Mouse (Mus musculus) midbrain, embryonic 16.5 days (tissue): ENCODE data around the gene Tob1. TPM values are rescaled to one million over a fixed set of nuclear protein-coding genes. Genes with fewer than 3 reads are reported as not detected.

Experiments used
- ATAC-seq: fragments of 200-750 bp; cut with Nextera tagmentation; 2 replicates; pipeline ENCODE4 v1.8.0; 2017; ENCODE audit warnings: moderate TSS enrichment
- H3K27ac ChIP-seq: fragments of 300-500 bp; sonication (generic); 2 replicates; pipeline ENCODE4 v1.5.1; 2014; ENCODE audit warnings: mild to moderate bottlenecking, low read length, mixed read lengths
- H3K27me3 ChIP-seq: fragments of 300-500 bp; sonication (generic); 2 replicates; pipeline ENCODE4 v1.6.1; 2014; ENCODE audit warnings: low read depth, low read length, mixed read lengths; ENCODE audit not compliant: control insufficient read depth, insufficient read depth
- H3K36me3 ChIP-seq: fragments of 300-500 bp; sonication (generic); 2 replicates; pipeline ENCODE4 v1.6.1; 2014; ENCODE audit warnings: mild to moderate bottlenecking, low read length, moderate library complexity, mixed read lengths; ENCODE audit not compliant: control insufficient read depth, insufficient read depth
- H3K4me1 ChIP-seq: fragments of 300-500 bp; sonication (generic); 2 replicates; pipeline ENCODE4 v1.6.1; 2014; ENCODE audit warnings: mild to moderate bottlenecking, low read length, mixed read lengths; ENCODE audit not compliant: control insufficient read depth, insufficient read depth
- H3K4me2 ChIP-seq: fragments of 300-500 bp; sonication (generic); 2 replicates; pipeline ENCODE4 v1.6.1; 2014; ENCODE audit warnings: mild to moderate bottlenecking, low read length, mixed read lengths
- H3K4me3 ChIP-seq: fragments of 300-500 bp; sonication (generic); 2 replicates; pipeline ENCODE4 v1.5.1; 2014; ENCODE audit warnings: low read depth, mild to moderate bottlenecking, low read length, moderate library complexity, mixed read lengths
- H3K9ac ChIP-seq: fragments of 300-500 bp; sonication (generic); 2 replicates; pipeline ENCODE4 v1.6.1; 2014; ENCODE audit warnings: low read depth, low read length, mixed read lengths
- H3K9me3 ChIP-seq: fragments of 300-500 bp; sonication (generic); replicated peaks from 2 replicates; pipeline ENCODE4 v1.6.1; 2014; ENCODE audit warnings: mild to moderate bottlenecking, low read length, mixed read lengths; ENCODE audit not compliant: control insufficient read depth, poor library complexity, severe bottlenecking
- WGBS: fragments of 180-500 bp; shearing (Covaris S2); extraction: QIAGEN DNeasy Blood & Tissue Kit; methylation state at CpG from one replicate; pipeline ENCODE4 v1.1.7; 2014; 5-methylcytosine and 5-hydroxymethylcytosine counted together
- polyA plus RNA-seq: library from polyadenylated mRNA; unstranded; fragments of >200 nt; fragmentation: Nextera tagmentation; extraction: Ambion mirVana; gene quantifications from 2 replicates; pipeline ENCODE4 v1.2.1, GENCODE M21; 2015

The Tob1 gene
- polyA plus RNA-seq, 1 experiment from 2014 or later, result 28.1 TPM

DNA sequence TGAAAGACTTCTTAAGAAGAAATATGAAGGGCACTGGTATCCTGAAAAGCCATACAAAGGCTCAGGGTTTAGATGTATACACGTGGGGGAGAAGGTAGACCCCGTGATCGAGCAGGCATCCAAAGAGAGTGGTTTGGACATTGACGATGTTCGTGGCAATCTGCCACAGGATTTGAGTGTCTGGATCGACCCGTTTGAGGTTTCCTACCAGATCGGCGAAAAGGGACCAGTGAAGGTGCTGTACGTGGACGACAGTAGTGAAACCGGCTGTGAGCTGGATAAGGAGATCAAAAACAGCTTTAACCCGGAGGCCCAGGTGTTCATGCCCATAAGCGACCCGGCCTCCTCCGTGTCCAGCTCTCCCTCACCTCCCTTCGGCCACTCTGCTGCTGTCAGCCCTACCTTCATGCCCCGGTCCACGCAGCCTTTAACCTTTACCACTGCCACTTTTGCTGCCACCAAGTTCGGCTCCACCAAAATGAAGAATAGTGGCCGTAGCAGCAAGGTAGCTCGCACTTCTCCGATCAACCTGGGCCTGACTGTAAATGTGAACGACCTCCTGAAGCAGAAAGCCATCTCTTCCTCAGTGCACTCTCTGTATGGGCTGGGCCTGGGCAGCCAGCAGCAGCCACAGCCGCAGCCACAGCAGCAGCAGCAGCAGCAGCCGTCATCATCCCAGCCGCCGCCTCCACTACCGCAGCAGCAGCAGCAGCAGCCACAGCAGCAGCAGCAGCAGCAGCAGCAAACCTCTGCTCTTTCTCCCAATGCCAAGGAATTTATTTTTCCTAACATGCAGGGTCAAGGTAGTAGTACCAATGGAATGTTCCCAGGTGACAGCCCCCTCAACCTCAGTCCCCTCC is 2.7 kb downstream of the Tob1 start:
- Histone ChIP-seq H3K4me3 (peak overlapping the region; percentile 99), H3K4me2 (peak overlapping the region; percentile 72), H3K27ac (0 out of 2 replicates have a peak overlapping the region, but pooled peaks have one; percentile 11), H3K9ac (peak overlapping the region; percentile 46), H3K4me1 (peaks cover 28% of the 10 kb centered on the region), H3K27me3 (no peaks in the 10 kb centered on the region), H3K36me3 (peaks cover 10% of the 10 kb centered on the region; the same call in 1 of the 2 replicates), H3K9me3 (no peaks in the 10 kb centered on the region)
- 81% methylated on average over 29 of the region's 29 CpGs for WGBS
- ATAC-seq, result no peak

DNA sequence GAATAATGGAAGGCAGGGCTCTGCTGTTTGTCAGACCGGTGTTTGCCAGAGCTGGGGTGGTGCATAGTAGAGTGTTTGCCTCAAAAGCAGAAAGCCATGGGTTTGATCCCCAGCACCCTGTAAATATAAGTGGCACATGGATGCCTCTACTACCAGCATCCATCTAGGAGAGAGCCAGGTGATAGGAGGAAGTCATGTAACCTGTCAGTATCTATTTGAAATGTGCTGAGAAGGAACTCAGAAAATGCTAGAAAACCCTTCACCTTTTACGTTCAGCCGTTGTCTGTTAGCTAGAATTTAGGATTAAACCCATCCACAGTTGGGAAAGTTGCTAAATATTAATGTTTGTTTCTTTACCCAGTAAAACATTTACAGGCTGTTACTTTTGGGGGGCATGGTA is 4.3 kb downstream of the Tob1 start:
- Histone ChIP-seq H3K9me3 (no peaks in the 10 kb centered on the region), H3K27me3 (no peaks in the 10 kb centered on the region), H3K4me2 (peak overlapping the region; percentile 0; the same call in 1 of the 2 replicates), H3K36me3 (peaks cover 10% of the 10 kb centered on the region; the same call in 1 of the 2 replicates), H3K4me1 (peaks cover 25% of the 10 kb centered on the region), H3K4me3 (no peak overlapping the region), H3K9ac (no peak overlapping the region), H3K27ac (no peak overlapping the region)
- 89% methylated on average over 3 of the region's 3 CpGs for whole genome bisulfite sequencing
- no peak for ATAC-seq

DNA sequence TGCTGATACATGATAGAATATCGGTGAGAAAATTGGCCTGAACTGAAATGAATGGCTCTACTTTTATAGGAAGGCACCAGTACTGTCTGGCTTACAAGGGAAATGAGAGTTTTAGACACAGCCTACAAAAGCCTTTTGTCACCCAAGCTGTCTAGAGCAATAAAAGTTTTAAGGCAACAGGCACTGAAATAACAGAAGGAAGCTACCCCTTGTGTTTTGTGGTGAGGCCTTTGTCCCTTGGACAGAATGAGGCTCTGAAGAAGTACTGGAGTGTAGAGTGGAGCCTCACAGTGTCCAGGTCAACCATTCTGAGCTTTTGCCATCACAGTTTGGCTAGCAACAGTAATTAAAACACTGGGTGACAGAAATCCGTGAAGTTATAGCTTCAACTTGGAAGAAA is 5.0 kb downstream of the Tob1 start:
- H3K27ac ChIP-seq, result peak overlapping the region; percentile 37; the same call in 1 of the 2 replicates
- 24% methylated on average over 2 of the region's 2 CpGs for WGBS

DNA sequence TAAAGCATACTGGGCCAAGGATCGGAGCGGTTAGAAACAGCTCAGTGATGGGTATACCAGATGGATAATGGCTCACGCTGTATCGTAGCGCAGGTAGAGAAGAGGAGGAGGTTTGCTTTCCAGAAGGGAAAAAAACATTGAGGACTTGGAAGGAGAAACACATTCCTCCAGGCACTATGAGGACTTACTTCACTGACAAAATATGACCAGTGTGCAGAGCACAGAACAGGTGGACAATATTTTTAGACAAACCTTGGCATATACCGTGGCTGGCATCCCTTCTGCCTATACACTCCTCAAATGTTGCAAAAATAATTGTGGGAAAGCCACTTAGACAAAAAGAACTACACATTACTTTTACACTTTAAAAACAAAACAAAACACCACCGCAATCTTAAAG is 10.0 kb downstream of the Tob1 start:
- H3K9ac ChIP-seq, result no peak overlapping the region
- ATAC-seq, result no peak
- no peak overlapping the region for H3K27ac ChIP-seq
- no peak overlapping the region for H3K4me2 ChIP-seq
- no peaks in the 10 kb centered on the region for H3K9me3 ChIP-seq
- no peak overlapping the region for H3K4me3 ChIP-seq
- H3K36me3 ChIP-seq, result no peaks in the 10 kb centered on the region
- WGBS, result 95% methylated on average over 7 of the region's 7 CpGs
- no peaks in the 10 kb centered on the region for H3K27me3 ChIP-seq
- H3K4me1 ChIP-seq, result peaks cover 5% of the 10 kb centered on the region; the same call in 1 of the 2 replicates

More for the DNA sequence above, 5.0 kb downstream of the Tob1 start:
- no peak for ATAC-seq
- Histone ChIP-seq H3K4me1 (peaks cover 25% of the 10 kb centered on the region), H3K4me2 (no peak overlapping the region), H3K36me3 (peaks cover 10% of the 10 kb centered on the region; the same call in 1 of the 2 replicates), H3K4me3 (no peak overlapping the region), H3K9me3 (no peaks in the 10 kb centered on the region), H3K9ac (no peak overlapping the region), H3K27me3 (no peaks in the 10 kb centered on the region)

DNA sequence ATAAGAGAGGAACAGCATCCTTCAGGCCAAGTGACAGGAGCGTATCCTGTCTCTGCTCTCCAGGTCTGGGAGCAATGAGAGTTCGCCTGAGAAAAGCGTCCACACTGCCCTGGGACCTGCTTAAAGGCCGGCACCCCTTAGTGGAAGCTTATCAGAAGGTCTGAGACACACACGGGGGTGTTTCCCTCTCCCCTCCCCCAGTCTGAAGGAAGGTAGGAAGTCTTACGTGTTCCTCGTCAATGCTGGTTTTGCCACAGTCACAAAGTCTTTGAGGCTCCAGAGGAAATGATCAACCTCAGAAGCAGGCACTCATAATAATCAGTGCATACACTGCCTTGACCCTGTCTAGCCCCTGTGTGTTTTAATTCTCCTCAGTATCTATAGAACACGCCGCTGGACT is 12.3 kb downstream of the Tob1 start:
- H3K4me2 ChIP-seq, result no peak overlapping the region
- 85% methylated on average over 9 of the region's 9 CpGs for WGBS
- no peak overlapping the region for H3K9ac ChIP-seq
- peaks cover 4% of the 10 kb centered on the region; the same call in 1 of the 2 replicates for H3K4me1 ChIP-seq
- H3K36me3 ChIP-seq, result no peaks in the 10 kb centered on the region
- no peaks in the 10 kb centered on the region for H3K9me3 ChIP-seq
- H3K27me3 ChIP-seq, result no peaks in the 10 kb centered on the region
- no peak for ATAC-seq
- no peak overlapping the region for H3K27ac ChIP-seq
- no peak overlapping the region for H3K4me3 ChIP-seq

DNA sequence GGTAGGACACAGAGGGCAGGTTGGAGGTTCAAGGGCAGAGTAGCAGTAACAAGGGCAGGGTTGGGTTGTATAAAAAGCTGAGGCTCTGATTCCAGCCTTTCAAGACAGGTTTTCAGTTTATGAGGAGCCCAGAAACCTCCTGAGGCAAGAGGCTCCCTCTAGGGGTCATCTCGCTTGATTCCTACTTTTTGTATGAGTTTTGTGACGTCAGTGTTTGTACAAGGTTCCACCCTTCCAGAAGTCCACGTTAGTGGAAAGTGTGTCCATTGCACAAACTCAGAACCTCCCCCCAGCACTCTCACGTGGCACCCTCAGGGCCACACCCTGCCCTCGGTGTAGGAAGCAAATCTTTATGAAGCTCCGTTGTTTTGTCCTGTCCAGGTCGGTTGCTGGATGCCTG is 14.7 kb downstream of the Tob1 start:
- Histone ChIP-seq H3K4me1 (peaks cover 5% of the 10 kb centered on the region), H3K9me3 (no peaks in the 10 kb centered on the region)
- no peak for ATAC-seq

DNA sequence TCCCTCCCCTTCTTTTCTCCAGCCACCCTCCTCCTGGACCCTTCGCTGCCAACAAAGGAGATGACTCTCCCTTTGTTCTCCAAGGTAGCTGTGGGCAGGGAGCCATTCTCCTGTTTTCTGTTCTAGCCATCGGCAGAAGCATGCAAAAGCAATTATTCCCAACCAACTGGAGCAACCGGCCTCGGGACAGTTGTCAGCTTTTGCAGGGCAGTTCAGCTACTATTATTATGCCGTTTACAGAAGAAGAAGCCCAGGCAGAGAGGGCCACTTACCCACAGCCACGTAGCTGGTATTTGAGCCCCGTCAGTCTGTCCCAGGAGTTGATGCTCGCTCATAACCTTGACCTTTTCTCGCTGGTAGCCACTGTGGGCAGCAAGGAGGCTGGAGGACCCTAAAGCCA is 17.2 kb downstream of the Tob1 start:
- WGBS, result 32% methylated on average over 9 of the region's 9 CpGs
- Histone ChIP-seq H3K9ac (no peak overlapping the region), H3K27me3 (no peaks in the 10 kb centered on the region), H3K9me3 (no peaks in the 10 kb centered on the region), H3K4me3 (no peak overlapping the region), H3K4me2 (no peak overlapping the region), H3K36me3 (no peaks in the 10 kb centered on the region), H3K4me1 (peaks cover 5% of the 10 kb centered on the region), H3K27ac (peak overlapping the region; percentile 4; the same call in 1 of the 2 replicates)
- no peak for ATAC-seq

More for the DNA sequence above, 14.7 kb downstream of the Tob1 start:
- H3K4me2 ChIP-seq, result no peak overlapping the region
- no peak overlapping the region for H3K4me3 ChIP-seq
- no peaks in the 10 kb centered on the region for H3K27me3 ChIP-seq
- H3K36me3 ChIP-seq, result no peaks in the 10 kb centered on the region
- 42% methylated on average over 7 of the region's 7 CpGs for WGBS
- H3K9ac ChIP-seq, result no peak overlapping the region
- H3K27ac ChIP-seq, result no peak overlapping the region

DNA sequence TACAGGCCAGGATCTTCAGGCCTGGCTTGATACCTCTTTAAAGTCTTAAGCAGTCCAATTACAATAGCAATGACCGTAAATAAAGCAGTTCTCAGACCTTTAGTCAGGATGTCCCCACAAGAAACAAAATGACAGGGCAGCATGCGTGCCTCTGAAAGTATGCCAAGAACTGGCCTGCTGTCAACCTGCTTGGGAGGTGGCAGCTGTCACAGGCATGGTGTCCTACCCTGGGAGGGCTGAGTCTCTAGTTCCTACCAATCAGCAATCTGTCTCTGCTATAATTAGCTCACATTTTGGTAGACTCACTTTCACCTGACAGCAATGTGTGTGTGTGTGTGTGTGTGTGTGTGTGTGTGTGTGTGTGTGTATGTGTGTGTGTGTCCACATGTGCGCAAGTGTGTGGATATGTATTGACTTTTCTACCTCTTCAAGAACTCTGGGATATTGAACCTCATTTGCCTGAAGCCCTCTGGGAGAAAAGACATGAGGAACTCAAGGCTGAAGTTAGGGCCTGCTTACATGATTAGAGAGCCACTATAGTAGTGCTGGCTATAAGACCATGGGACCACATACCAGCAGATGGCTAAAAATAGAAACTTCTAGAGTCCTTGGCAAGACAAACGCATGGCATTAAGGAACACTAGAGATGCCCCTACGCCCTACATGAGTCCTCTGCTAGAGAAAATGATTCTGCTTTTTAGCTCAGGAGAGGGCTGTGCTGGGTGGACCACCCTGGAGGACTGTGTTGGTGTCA is 18.1 kb downstream of the Tob1 start:
- Histone ChIP-seq H3K9me3 (no peaks in the 10 kb centered on the region), H3K4me3 (no peak overlapping the region), H3K4me2 (no peak overlapping the region), H3K36me3 (no peaks in the 10 kb centered on the region), H3K4me1 (peaks cover 5% of the 10 kb centered on the region), H3K27ac (no peak overlapping the region), H3K9ac (no peak overlapping the region), H3K27me3 (no peaks in the 10 kb centered on the region)
- ATAC-seq, result no peak
- 81% methylated on average over 5 of the region's 5 CpGs for WGBS

DNA sequence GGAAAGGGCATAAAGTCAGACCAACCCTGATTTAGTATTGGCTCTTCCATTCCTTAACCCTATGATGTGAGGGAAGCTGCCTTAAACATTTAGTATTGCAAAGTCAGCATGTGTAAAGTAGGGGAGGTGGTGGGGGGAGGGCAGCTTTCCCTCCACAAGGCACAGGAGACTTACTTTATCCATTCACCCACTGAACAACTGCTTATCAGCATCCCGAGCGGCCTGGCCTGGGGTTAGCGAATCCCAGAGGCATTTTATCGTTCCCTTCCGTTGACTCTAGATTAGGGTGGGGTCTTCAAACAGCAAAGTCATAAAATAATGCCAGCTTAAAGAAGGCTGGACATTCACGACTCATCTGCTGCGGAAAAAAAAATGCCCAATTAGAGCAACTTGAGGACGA is 19.0 kb downstream of the Tob1 start:
- peaks cover 5% of the 10 kb centered on the region for H3K4me1 ChIP-seq
- no peaks in the 10 kb centered on the region for H3K36me3 ChIP-seq
- no peak overlapping the region for H3K27ac ChIP-seq
- no peaks in the 10 kb centered on the region for H3K27me3 ChIP-seq
- no peak overlapping the region for H3K4me3 ChIP-seq
- H3K4me2 ChIP-seq, result no peak overlapping the region
- ATAC-seq, result no peak
- H3K9ac ChIP-seq, result no peak overlapping the region
- 79% methylated on average over 8 of the region's 8 CpGs for WGBS
- H3K9me3 ChIP-seq, result no peaks in the 10 kb centered on the region
